Mouse (Mus musculus) urinary bladder, adult 2 months (tissue): Measurements from ENCODE around the gene Zfp473. TPM values are rescaled to one million over a fixed set of nuclear protein-coding genes. Genes with fewer than 3 reads are reported as not detected.

Source experiments
- polyA plus RNA-seq: library from polyadenylated mRNA; depleted of rRNA; stranded (reverse); fragments of >200 nt; gene quantifications from 2 replicates; pipeline ENCODE4 v1.2.3, GENCODE M21; 2012; rRNA removed

Zfp473 gene
- polyA plus RNA-seq, 1 experiment, result 0.41 TPM

Other genes starting within 250 kb of the Zfp473 start
- 0.63 and 0.69 TPM in 2 replicates for gene Mybpc2, start 226.4 kb downstream of the Zfp473 start, polyA plus RNA-seq
- 0.38 and 0.41 TPM in 2 replicates for gene Spib, start 219.0 kb downstream of the Zfp473 start, polyA plus RNA-seq
- 15.8 and 19.7 TPM in 2 replicates for gene Pold1, start 202.2 kb downstream of the Zfp473 start, polyA plus RNA-seq
- gene Nr1h2, start 197.1 kb downstream of the Zfp473 start, polyA plus RNA-seq, result 89.0 and 106 TPM in 2 replicates
- gene Napsa, start 178.7 kb downstream of the Zfp473 start, polyA plus RNA-seq, result 5.3 TPM in 2 replicates
- gene Kcnc3, start 160.4 kb downstream of the Zfp473 start, polyA plus RNA-seq, result 0.43 and 1.1 TPM in 2 replicates
- 8.7 and 16.9 TPM in 2 replicates for gene Myh14, start 80.2 kb downstream of the Zfp473 start, polyA plus RNA-seq
- gene Izumo2, start 42.3 kb downstream of the Zfp473 start, polyA plus RNA-seq, result not detected in 2 replicates
- gene Vrk3, start 2.6 kb downstream of the Zfp473 start, polyA plus RNA-seq, result 29.9 and 36.3 TPM in 2 replicates
- 30.5 and 34.7 TPM in 2 replicates for gene Nup62, start 65.0 kb upstream of the Zfp473 start, polyA plus RNA-seq
- gene Il4i1, start 65.3 kb upstream of the Zfp473 start, polyA plus RNA-seq, result 1.7 and 2.5 TPM in 2 replicates
- 43.4 and 63.6 TPM in 2 replicates for gene Atf5, start 65.6 kb upstream of the Zfp473 start, polyA plus RNA-seq
- gene Akt1s1, start 97.9 kb upstream of the Zfp473 start, polyA plus RNA-seq, result 93.8 and 99.5 TPM in 2 replicates
- gene Tbc1d17, start 98.0 kb upstream of the Zfp473 start, polyA plus RNA-seq, result 67.3 and 68.9 TPM in 2 replicates
- 23.4 and 24.1 TPM in 2 replicates for gene Pnkp, start 106.1 kb upstream of the Zfp473 start, polyA plus RNA-seq
- gene Ptov1, start 118.7 kb upstream of the Zfp473 start, polyA plus RNA-seq, result 176 and 195 TPM in 2 replicates
- 57.8 and 66.1 TPM in 2 replicates for gene Med25, start 141.7 kb upstream of the Zfp473 start, polyA plus RNA-seq
- gene Fuz, start 145.0 kb upstream of the Zfp473 start, polyA plus RNA-seq, result 47.7 and 53.9 TPM in 2 replicates
- gene Ap2a1, start 178.4 kb upstream of the Zfp473 start, polyA plus RNA-seq, result 74.2 and 77.7 TPM in 2 replicates
- 0.03 and 0.08 TPM in 2 replicates for gene Tsks, start 192.2 kb upstream of the Zfp473 start, polyA plus RNA-seq
- 26.1 and 26.8 TPM in 2 replicates for gene Cpt1c, start 223.8 kb upstream of the Zfp473 start, polyA plus RNA-seq
- gene Prmt1, start 235.5 kb upstream of the Zfp473 start, polyA plus RNA-seq, result 183 and 244 TPM in 2 replicates
- 133 and 171 TPM in 2 replicates for gene Irf3, start 246.6 kb upstream of the Zfp473 start, polyA plus RNA-seq
- gene Bcl2l12, start 247.7 kb upstream of the Zfp473 start, polyA plus RNA-seq, result 28.6 and 34.8 TPM in 2 replicates